Mouse (Mus musculus): ENCODE results near the gene Dcp1a.
"Not testable (repeated sequence)": the region's sequence is repeated elsewhere in the genome, so short reads cannot be mapped to it uniquely, and the experiment has no call there.

The Dcp1a gene

DNA sequence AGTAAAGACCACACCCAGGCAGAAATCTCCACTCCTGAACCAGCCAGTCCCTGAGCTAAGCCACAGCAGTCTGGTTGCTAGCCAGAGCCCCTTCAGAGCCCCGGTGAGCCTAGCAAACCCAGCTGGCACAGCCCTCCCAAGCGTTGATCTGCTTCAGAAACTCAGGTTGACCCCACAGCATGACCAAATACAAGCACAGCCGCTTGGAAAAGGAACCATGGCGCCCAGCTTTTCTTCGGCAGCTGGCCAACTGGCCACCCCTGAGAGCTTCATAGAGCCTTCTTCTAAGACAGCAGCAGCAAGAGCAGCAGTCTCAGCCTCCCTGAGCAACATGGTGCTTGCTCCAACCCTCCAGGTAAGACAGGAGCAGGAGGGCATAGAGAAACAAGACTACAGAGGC is 40.0 kb downstream of the Dcp1a start:
- no peak for DNase-seq (ENCODE audit: low spot score in 2 of 2)

DNA sequence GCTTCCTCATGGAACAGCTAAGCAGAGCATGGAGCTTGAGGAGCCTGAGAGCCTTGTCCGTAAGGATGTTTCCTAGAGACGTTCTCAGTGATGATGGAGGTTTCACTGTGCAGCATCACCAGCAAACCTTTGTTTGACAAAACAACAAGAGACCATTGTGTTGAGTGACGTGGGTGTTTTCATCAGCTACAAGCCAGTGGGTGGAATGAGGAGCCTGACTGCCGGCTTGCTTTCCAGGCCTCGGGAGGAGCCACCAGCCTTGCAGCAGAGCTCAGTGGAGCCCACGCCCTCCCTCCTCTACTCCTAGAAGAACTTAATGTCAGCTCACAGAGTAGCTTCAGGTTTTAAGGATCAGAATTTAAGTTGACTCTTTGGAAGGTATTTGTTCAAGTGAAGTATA is 44.0 kb downstream of the Dcp1a start:
- DNase-seq (ENCODE audit: low spot score in 2 of 2) = no peak

DNA sequence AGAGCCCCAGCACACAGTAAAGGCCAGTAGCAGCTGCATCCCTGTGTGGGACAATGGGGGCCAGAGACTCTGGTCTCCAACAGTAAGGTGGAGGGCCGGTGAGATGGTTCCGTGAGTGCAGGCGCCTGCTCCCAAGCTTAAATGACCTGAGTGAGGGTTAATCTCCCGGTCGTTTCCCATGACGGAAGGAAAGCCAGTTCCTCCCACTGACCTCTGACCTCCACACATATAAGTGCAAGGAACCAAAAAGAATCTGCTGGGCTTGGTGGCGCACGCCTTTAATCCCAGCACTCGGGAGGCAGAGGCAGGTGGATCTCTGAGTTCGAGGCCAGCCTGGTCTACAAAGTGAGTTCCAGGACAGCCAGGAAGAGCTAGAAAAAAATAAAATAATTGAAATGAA is 49.1 kb downstream of the Dcp1a start:
- DNase-seq (ENCODE audit: low spot score in 2 of 2) = no peak

DNA sequence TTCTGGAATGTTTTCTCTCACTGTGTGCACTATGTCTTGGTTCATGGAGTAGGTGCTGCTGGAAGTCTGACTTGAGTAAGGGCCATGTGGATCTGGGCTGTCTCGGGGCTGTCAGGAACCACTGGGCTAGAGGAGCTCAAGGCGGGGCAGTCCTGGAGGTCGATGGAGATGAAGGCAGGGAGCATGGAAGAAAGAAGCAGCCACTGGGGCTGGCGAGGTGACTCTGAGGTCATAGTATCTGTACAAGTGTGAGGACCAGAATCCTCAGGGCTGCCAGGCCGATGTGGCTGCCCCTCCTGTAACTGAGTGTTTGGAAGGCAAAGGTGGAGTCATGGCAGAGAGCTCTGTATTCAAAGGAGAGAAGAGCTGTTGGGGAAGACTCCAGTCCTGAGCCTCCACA is 49.6 kb downstream of the Dcp1a start:
- no peak for DNase-seq (ENCODE audit: low spot score in 2 of 2)

DNA sequence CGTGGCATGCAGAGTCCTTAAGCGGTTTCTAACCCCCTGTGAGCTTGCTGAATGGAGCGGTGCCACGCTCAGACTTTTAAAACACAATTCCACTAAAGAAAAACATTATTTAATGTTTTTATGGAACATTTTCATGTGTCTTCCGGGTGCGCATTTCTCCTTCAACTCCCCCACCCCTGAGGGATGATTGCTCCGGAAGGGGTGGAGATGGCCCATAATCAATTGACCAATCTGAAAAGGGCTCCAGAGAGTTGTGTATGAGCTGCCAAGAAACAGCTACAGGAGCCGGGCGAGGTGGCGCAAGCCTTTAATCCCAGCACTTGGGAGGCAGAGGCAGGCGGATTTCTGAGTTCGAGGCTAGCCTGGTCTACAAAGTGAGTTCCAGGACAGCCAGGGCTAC is 50.1 kb downstream of the Dcp1a start:
- no peak for DNase-seq (ENCODE audit: low spot score in 2 of 2)

DNA sequence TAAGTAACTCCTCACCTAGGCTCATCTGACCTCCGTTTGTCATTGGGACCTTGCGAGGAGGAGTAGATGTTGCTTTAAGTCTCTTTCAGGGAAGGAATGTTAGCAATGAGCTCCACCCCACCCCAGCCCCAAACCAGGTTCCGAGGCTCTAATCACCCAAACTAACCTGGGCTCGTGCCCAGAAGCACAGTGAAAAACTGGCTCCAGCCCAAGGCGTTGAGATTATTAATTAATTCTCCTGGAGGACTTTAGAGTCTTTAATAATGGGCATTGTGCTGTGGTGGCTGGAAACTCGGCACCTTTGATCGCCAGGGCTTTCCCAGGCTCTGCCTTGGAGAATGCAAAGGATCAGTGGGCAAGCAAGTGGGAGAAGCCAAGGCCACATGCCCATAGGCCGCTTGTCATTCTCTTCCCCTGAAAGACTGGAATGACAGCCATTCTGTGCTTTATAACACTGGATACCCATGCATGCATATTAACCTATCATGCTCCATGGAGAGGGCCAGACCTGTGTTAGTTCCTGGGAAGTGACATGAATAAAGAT is 51.5 kb downstream of the Dcp1a start:
- no peak for DNase-seq (ENCODE audit: low spot score in 2 of 2)

DNA sequence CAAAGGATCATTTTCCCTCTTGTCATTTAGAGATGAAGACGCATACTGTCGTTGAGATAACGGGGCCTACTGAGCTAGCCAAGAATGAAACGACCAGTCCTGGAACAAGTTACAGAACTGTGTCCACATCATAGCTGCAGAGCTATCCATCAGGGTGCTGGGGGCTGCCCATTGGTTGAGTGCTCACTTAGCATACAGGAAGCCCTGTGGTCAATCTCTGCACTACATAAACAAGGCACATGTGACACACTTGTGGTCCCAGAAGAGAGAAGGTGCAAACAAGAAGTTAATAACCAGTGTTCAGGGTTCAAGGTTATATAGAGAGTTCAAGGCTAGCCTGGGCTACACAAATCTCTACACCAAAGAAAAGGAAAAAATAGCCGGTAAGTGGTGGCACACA is 52.1 kb downstream of the Dcp1a start:
- no peak for DNase-seq (ENCODE audit: low spot score in 2 of 2)

DNA sequence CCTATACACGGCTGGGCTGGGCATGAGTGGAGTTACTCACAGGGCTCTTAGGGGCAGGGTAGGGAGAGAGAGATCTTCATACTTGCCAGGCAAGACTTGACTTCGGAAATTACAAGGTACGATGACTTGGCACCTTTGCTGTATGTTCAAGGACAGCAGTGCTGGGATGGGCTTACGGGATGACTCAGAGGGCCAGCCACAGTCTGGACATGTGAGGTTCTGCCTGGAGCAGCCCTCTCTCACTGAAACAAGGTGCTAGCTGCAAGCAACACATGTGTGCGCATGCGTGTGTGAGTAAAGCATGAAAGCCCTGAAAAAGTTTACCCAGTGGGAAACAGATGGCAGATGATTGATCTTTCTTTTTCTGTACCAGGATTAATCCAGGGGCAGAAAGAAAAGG is 52.6 kb downstream of the Dcp1a start:
- DNase-seq (ENCODE audit: low spot score in 2 of 2) = no peak

DNA sequence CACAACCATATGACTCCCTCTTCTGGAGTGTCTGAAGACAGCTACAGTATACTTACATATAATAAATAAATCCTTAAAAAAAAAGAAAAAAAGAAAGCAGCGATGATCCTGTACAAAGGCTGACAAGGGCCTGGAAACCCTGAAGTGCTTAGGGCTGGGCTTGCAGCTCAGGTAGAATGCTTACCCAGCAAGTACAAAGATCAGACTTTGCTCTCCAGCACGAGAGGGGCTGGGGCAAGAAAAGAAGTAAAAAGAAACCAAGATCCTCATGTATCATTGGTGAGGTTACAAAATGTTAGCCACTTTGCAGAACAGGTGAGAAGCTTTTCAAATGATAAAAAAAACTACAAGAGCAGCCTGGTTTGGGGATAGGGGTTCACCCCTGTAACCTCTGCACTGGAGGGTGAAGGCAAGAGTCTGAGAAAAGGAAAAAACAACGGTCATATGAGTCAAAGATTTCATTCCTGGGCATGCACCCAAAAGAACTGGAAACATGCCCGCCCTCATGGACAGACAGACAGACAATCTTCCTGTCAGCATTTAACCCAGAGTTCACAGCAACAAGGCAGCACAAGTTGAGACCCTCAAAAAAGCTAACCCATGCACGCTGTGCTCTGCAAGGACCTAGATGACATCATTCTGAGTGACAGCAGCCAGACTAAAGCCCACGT is 54.6 kb downstream of the Dcp1a start:
- DNase-seq (ENCODE audit: low spot score in 2 of 2) = no peak

DNA sequence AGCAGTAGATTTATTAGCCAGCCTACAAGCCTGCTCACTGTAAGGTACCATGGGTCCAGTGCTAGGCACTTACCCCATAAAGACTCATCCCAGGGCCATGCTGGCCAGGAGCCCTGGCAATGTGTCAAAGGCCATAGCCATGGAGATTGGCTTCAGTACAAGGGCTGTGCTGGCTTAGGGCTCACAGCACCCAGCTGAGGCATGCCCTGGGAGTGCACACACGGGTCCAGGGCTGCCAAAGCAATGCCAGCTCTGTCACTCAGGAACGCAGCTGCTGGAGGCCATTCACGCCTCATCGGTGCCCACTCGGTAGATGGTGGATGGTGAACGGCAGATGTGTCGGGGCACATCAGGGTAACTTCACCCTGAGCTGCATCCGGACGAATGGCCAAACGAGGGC is 62.2 kb downstream of the Dcp1a start:
- no peak for DNase-seq (ENCODE audit: low spot score in 2 of 2)

DNA sequence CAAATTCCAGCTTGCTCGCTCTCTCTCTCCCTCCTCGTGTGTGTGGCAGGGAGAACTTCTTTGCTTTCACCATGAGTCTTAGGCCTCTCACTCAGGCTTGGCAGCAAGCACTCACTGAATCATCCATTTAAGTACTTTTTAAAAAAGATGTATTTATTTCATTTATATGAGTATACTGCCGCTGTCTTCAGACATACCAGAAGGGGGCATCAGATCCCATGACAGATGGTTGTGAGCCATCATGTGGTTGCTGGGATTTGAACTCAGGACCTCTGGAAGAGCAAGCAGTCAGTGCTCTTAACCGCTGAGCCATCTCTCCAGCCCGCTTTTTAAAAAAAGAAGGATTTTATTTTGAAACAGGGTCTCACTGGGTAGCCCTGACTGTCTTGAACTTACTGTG is 64.0 kb downstream of the Dcp1a start:
- not testable (repeated sequence) for DNase-seq (ENCODE audit: low spot score in 2 of 2)

DNA sequence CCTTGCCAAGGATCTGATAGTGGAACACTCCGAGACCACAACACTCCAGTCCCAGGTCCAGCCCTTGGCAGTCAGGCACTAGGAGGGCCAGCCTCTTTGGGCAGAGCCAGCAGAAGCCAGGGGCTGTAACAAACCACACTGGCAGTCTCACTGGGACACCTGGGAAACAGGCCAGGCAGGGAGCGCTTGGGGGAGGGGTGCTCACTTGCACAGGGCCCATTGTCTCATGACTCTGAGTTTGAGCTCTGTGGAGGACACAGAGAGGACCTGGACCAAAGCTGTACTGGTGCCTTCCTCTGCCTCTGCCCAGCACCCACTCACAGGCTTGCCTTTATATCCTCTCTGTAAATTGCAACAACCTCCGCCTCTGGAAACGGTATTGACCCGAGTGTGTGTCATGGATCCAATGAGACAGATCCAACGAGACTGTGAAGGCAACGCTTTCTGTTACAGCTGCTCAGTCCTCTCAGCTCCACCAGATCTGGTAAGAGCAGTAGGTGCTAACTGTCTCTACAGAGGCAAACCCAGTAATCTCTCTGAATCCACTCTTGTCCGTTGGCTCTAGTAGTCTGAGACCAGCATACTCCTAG is 68.9 kb downstream of the Dcp1a start, which contains the start of gene Tkt:
Gene Tkt, plus strand, starts transcription at position 229 of the 590 bp plus-strand sequence.
- DNase-seq (ENCODE audit: low spot score in 2 of 2) = peak in 1 of 2 experiments; percentile 37

DNA sequence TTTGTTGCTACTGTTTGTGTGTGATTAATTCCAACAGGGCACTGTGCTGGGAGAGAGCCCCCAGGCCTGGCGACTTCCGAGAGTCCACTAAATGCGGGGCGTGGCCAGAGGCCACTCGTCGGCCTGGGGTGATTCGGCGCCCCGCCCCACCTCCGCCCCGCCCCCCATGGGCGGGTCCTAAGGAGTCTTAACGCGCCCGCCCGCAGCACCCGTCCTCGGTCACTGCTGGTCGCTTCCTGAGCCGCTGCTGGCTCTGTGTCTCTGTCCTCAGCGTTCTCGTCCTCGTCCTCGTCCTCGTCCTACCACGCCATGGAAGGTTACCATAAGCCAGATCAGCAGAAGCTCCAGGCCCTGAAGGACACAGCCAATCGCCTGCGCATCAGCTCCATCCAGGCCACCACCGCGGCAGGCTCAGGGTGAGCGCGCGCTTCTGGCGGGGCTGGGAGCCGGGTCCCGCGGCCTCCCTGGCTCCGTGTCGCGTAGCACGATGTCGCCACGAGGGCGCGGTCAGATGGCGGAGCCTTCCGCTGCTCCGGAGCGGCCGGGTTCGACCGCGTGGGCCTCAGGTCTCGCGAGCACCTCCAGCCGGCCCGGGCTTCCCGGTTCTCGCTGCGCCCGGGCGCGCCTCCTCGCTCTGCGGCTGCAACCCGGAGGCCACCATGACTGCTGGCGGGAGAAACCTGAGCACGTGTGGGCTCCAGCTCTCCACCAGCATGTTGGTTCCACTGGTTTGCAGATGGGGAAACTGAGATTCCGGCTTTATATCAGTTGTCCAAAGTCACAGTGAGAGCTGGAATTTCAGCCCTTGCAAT is 69.8 kb downstream of the Dcp1a start:
- DNase-seq (ENCODE audit: low spot score in 2 of 2) = peak; percentile 98 to 99

DNA sequence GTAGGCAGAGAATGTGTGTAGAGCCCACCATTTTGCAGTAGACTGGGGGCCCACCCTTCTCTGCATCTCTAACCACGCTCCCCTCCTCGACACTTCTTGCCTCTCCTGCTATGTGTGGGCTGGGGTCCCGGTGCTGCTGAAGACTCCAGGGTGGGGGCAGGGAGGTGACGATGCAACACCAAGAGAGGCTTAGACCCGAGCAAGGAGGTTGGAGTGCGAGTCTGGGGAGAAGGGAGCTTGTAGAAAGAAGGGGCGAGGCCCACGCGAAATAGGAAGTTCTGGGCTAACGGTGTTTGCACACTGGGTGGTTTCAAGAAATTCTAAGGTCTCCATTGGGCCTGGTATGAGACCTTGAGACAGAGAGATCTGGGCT is 70.4 kb downstream of the Dcp1a start:
- DNase-seq (ENCODE audit: low spot score in 2 of 2) = peak in 1 of 2 experiments; percentile 57

DNA sequence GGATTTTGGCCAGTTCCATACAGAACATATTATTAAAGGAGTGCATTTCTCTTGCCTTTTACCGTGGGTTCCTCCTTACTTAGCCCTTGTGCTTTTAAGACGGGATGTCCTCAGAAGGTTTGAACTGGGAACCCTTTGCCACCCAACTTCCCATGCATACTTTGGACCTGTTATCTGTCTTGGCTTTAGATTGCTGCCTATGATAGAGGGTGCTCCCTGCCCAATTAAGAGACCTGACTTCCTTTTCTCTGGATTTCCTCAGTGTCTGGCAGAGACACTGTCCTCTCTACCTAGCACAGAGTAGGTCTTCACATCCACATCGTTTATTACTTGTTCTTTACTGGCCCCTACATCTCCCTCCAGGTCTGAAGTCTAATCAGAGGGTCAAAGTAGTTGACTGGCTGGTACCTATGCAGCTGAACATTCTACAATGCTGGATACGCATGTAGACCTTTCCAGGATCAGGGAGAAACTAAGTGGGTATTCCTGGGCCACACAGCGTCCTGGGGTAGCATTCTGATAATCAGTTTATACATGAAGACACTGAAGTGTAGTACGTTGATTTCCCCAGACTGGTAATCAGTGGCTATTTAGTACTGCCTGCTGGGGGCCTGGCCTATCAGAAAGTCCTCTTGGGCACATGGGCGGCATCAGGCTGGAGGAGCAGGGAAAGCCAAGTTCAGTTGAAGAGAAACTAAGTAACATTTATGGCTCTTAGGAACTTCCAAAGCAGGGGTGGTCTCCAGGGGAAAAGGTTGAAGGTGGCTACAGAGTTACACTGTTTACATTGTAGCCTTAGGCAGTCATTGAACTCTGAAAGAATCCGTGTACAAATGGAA is 71.1 kb downstream of the Dcp1a start:
- peak in 1 of 2 experiments; percentile 49 for DNase-seq (ENCODE audit: low spot score in 2 of 2)

DNA sequence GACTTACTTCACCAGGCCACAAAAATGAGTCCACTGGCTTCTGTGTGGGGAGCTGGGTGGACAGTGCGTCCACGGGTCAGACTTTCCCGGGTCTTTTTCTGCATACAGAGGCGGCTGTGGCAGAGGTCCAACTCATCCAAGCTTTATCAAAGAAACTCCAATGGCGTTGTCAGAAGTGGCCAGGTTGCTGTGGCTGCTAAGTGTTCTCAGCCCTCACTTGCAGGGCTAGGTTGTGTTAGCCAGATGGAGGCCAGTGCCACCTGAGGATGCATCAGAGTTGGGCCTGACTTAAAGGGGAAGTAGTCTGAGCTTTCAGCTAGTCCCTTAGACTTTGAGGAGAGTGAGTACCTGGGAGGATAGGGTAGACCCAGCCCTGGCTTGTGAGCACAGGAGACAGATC is 72.2 kb downstream of the Dcp1a start:
- DNase-seq (ENCODE audit: low spot score in 2 of 2) = peak in 1 of 2 experiments; percentile 37

DNA sequence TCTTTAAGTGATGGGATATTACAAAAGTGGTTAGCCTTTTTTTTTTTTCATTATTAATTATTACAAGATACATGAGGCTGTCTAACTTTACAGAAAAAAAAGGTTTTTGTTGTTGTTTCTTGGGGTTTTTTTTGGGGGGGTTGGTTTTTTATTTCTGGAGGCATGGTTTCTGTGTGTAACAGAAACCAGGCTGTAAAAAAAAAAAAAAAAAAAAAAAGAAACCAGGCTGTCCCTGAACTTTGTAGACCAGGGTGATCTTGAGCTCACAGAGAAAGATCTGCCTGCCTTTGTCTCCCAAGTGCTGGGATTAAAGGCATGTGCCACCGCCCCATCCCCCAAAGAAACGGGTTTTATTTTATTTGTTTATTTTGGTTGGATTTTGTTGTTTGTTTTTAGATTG is 72.6 kb downstream of the Dcp1a start:
- DNase-seq (ENCODE audit: low spot score in 2 of 2) = no peak

DNA sequence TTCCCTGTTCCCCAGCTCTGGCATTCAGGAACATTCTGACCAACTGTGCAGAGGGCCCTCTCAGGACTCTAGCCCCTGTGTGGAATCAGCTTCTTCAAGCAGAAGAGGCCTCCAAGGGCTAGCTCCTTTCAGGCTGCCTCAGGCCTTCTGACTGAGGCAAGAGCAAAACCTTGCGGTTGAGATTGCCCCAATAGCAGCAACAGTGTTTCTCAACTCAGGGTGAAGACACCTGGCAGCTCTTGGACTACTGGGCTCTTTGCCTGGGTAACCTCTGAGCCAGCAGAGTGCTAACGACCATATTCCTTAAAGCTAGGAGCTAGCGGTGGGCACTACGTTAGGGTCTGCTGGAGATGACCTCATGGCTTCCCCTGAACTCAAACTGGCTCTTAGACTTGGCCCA is 73.8 kb downstream of the Dcp1a start:
- no peak for DNase-seq (ENCODE audit: low spot score in 2 of 2)

DNA sequence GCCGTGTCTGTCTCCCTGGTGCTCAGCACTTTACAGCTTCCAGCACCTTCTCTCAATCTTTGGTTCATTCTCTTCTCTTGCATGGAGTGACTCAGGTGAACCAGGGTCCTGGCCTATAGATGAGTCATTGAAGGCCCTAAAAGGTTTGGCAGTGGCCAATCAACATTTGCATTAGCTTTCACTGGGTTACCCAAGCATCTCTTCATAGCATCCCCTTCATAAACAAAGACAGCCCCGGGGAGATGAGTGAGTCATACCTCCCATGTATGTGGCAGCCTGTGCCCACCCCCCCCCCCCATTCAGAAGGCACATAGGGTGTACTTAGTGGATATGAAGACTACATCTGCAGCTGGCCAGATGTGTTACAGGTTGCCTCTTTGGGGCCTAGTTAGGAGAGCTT is 77.3 kb downstream of the Dcp1a start:
- no peak for DNase-seq (ENCODE audit: low spot score in 2 of 2)

DNA sequence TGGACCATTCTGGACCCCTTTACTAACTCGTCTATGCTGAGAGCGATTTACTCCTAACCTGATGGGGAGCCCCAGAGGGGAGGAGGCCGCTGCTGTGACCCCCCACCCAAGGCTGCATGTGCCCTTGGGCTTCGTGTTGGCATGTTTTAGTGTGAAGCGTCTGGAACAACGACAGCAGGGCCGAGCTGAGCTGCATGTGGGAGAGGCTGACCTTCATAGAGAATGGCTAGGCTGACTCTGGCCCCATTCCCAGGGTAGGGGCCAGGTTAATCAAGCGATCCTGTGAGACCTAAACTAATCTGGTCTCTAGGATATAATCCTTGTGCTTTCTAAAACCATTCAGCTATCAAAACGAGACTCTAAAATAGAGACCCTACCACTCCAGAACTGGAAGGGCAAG is 78.4 kb downstream of the Dcp1a start:
- DNase-seq (ENCODE audit: low spot score in 2 of 2) = no peak

DNA sequence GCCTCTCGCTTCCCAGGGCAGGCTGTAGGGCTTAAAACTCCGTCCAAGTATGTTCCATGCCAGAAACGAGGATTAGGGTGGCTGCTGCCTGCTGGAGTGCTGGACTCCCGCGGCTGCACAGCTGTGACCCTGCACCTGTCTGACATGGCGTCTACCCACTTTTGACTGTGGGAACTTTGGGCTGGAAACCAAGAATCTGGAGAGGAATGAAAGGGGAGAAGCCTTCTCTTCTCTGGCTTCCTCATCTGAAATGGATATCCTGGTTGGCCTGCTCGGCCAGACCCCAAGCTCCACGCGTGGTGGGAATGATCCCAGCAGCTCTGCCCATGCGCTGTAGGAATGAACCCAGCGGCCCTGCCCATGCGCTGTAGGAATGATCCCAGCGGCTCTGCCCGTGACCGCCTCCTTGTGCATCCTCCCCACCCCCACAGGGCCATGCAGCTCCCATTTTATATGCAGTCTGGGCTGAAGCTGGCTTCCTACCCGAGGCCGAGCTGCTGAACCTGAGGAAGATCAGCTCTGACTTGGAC is 80.1 kb downstream of the Dcp1a start:
- no peak for DNase-seq (ENCODE audit: low spot score in 2 of 2)

Measured in spleen, postnatal 10 days (tissue).